Mouse (Mus musculus) small intestine, adult 2 months (tissue): Measurements from ENCODE around the gene Mrps5.

ENCODE experiments used
- CTCF ChIP-seq: fragments of 200-500 bp; IDR thresholded peaks from 2 replicates; pipeline ENCODE4 v1.5.1; 2012; ENCODE audit warnings: low read depth, mild to moderate bottlenecking, control low read depth, inconsistent platforms, low read length, moderate library complexity, mixed read lengths; ENCODE audit not compliant: insufficient replicate concordance, insufficient read length; ENCODE audit errors: extremely low read depth
- POLR2A ChIP-seq: fragments of 200-500 bp; IDR thresholded peaks from 2 replicates; pipeline ENCODE4 v1.6.1; 2012; ENCODE audit warnings: low read depth, mild to moderate bottlenecking, control low read depth, inconsistent platforms, low read length, moderate library complexity

DNA sequence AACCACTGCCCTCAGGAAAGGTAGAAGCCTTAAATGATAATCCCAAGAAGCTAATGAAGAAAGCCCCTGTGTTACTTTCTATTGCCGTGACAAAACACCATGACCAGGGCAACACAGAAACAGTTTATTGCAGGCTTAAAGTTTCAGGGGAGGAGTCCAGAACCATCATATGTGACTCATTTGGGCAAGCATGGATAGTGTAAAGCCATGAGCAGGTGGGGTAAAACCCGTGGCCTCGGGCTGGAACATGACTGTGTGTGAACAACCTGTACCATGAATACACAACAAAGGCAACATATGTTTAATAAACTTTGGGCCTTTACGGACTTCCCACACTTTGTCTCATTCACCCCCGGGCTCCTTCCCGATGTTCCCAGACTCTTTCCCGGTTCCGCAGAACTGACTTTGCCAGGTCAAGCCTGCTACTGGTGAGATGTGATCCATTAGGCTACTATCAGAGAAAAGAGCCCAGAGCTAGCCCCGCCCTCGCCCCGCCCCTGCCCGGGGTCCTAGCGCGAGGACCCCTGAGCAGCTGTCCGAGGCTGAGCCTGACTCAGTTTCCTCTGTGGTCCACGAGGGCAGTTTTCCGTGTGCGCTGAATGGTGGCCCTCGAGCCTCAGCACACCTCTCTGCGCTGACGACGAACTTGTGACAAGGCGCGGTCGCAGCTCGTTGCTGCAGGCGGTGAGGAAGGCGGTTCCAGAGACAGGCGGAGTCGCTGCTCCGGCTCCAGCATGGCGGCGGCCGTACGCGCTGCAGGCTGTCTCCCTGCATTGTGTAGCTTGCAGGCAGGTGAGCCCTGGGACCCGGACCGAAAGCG, at the start of gene Mrps5, which contains the start of gene Zfp661:
- TF ChIP-seq POLR2A (peak; percentile 36; the same call in 1 of the 2 replicates), CTCF (no peak)
